Mouse (Mus musculus) liver, embryonic 15.5 days (tissue): Measurements from ENCODE around the gene Myom3. TPM values are rescaled to one million over a fixed set of nuclear protein-coding genes. Genes with fewer than 3 reads are reported as not detected.
A peak's percentile ranks its signal among the peaks of the same experiment; 100 is the strongest.

Experiments
- ATAC-seq: fragments of 200-750 bp; cut with Nextera tagmentation; 2 replicates; pipeline ENCODE4 v1.8.0; 2017; ENCODE audit warnings: moderate number of reproducible peaks, mild to moderate bottlenecking, moderate library complexity; ENCODE audit not compliant: insufficient read depth
- H3K27ac ChIP-seq: fragments of 300-500 bp; sonication (generic); replicated peaks from 2 replicates; pipeline ENCODE4 v1.5.1; 2015; ENCODE audit warnings: mild to moderate bottlenecking, inconsistent platforms
- H3K27me3 ChIP-seq: fragments of 300-500 bp; sonication (generic); 2 replicates; pipeline ENCODE4 v1.6.1; 2015; ENCODE audit warnings: mild to moderate bottlenecking, inconsistent platforms
- H3K36me3 ChIP-seq: fragments of 300-500 bp; sonication (generic); replicated peaks from 2 replicates; pipeline ENCODE4 v1.6.1; 2015; ENCODE audit warnings: moderate library complexity, mild to moderate bottlenecking, inconsistent platforms
- H3K4me1 ChIP-seq: fragments of 300-500 bp; sonication (generic); replicated peaks from 2 replicates; pipeline ENCODE4 v1.6.1; 2015; ENCODE audit warnings: inconsistent platforms
- H3K4me2 ChIP-seq: fragments of 300-500 bp; sonication (generic); 2 replicates; pipeline ENCODE4 v1.6.1; 2015; ENCODE audit warnings: moderate library complexity, mild to moderate bottlenecking, inconsistent platforms
- H3K4me3 ChIP-seq: fragments of 300-500 bp; sonication (generic); replicated peaks from 2 replicates; pipeline ENCODE4 v1.5.1; 2015; ENCODE audit warnings: mild to moderate bottlenecking, inconsistent platforms
- H3K9ac ChIP-seq: fragments of 300-500 bp; sonication (generic); 2 replicates; pipeline ENCODE4 v1.6.1; 2015; ENCODE audit warnings: moderate library complexity, mild to moderate bottlenecking, inconsistent platforms
- H3K9me3 ChIP-seq: fragments of 300-500 bp; sonication (generic); replicated peaks from 2 replicates; pipeline ENCODE4 v1.6.1; 2016; ENCODE audit warnings: inconsistent platforms
- WGBS: fragments of 180-500 bp; shearing (Covaris S2); methylation state at CpG from one replicate; pipeline ENCODE4 v1.1.7; 2015; ENCODE audit warnings: mixed read lengths; ENCODE audit not compliant: insufficient replicate concordance; 5-methylcytosine and 5-hydroxymethylcytosine counted together
- polyA plus RNA-seq: library from polyadenylated mRNA; unstranded; fragments of >200 nt; fragmentation: Nextera tagmentation; extraction: Ambion mirVana; gene quantifications from 2 replicates; pipeline ENCODE4 v1.2.1, GENCODE M21; 2015

The Myom3 gene
- polyA plus RNA-seq, 1 experiment from 2014 or later = 0.63 TPM

GRCm38 (mm10) chr4:135814896-135815295 is 55.4 kb downstream of the Myom3 start:
- H3K4me2 ChIP-seq = no peak overlapping the region
- no peaks in the 10 kb centered on the region for H3K36me3 ChIP-seq
- no peak overlapping the region for H3K9ac ChIP-seq
- 63% methylated on average over 7 of the region's 7 CpGs for WGBS
- no peaks in the 10 kb centered on the region for H3K27me3 ChIP-seq
- H3K9me3 ChIP-seq = no peaks in the 10 kb centered on the region
- ATAC-seq = no peak
- no peak overlapping the region for H3K27ac ChIP-seq
- H3K4me3 ChIP-seq = no peak overlapping the region
- peaks cover 21% of the 10 kb centered on the region for H3K4me1 ChIP-seq

DNA sequence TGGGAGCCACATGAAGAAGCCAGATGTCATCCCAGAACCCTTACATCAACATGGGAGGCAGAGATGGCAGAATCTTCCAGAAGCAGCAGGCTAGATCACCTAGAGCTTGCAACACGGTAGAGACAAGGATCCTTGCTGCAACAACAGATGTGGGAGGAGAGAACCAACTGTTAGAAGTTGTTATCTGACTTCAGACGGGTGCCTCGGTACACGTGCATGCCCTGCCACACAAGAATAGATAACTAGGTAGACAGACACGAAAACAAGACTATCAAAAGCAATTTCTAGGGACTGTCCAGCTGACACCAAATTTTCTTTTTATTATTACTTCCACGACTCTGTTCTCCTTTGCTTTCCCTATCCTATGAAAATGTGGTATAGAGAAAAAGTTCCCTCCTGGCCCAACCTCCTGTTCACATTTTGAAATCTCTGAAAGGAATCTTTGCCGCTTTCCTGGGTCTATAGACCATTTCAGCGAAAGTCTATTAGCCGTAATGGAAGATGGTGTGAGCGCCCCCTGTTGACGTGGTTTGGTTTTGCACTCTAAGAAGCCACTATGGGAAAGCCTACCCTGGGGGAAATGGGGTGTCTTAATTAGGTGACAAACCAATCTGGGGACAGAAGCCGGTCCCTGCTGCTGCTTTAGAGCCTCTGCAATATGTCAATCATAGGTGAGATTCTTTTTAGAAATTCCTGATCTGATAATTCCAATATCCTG is 57.5 kb downstream of the Myom3 start:
- Histone ChIP-seq H3K9ac (no peak overlapping the region), H3K4me3 (no peak overlapping the region), H3K4me2 (peak overlapping the region; percentile 45), H3K27ac (peak overlapping the region; percentile 63), H3K36me3 (no peaks in the 10 kb centered on the region), H3K9me3 (no peaks in the 10 kb centered on the region), H3K27me3 (no peaks in the 10 kb centered on the region), H3K4me1 (peaks cover 19% of the 10 kb centered on the region)
- peak; percentile 79 for ATAC-seq
- 11% methylated on average over 12 of the region's 12 CpGs for WGBS

DNA sequence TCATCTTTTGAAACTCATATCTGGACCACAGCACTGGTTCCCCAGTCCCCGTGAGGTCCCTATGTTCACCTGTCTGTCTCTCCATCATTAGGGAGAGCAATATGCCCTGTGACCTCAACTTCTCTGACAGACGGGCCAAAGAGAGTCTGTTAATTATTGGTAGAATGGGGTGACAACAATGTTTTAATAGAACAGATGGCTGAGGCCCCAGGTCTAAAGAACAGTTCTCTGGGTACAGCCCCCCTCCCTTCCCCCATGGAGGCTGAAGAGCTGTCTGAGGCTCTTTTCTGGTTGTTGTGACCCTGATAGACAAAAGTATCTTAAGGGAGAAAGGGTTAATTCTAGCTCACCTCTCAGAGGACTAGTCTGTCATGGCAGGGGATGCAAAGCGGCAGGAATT is 58.9 kb downstream of the Myom3 start:
- no peaks in the 10 kb centered on the region for H3K27me3 ChIP-seq
- no peaks in the 10 kb centered on the region for H3K9me3 ChIP-seq
- peak overlapping the region; percentile 63 for H3K27ac ChIP-seq
- H3K4me3 ChIP-seq = no peak overlapping the region
- no peak for ATAC-seq
- no peak overlapping the region for H3K9ac ChIP-seq
- H3K4me2 ChIP-seq = no peak overlapping the region
- WGBS = 78% methylated on average over 3 of the region's 3 CpGs
- peaks cover 19% of the 10 kb centered on the region for H3K4me1 ChIP-seq
- no peaks in the 10 kb centered on the region for H3K36me3 ChIP-seq

DNA sequence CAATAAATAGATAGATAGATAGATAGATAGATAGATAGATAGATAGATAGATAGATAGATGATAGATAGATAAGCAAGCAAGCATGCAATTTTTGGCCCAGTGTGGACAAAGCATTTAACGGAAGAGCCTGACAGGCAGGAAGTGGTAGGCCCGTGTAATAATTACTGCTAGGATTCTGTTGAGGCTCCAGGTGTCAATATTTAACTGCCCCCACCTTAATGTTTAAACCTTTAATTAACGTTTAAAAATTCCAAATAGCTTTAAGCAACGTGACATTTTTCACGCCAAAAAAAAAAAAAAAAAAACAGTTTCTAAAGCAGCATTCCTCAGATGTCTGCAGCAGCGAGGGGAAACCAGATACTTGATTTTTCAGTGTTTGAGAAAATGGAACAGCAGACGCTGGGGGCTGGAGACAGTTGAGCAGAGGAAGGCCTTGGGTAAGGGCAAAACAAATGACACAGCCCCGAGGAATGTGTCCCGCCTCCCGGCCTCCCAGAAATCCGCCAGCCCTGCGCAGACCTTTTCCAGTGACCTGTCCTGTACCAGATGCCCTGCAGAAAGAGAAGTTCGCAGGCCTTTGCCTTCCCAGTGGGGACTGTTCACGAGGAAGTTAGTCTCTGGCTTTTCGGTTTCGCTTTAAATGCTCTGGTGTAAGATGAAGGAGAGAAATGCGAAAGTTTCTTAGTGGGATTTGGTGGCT is 60.5 kb downstream of the Myom3 start:
- H3K27me3 ChIP-seq = no peaks in the 10 kb centered on the region
- WGBS = 56% methylated on average over 17 of the region's 17 CpGs
- H3K4me3 ChIP-seq = no peak overlapping the region
- peaks cover 19% of the 10 kb centered on the region for H3K4me1 ChIP-seq
- no peak overlapping the region for H3K27ac ChIP-seq
- H3K36me3 ChIP-seq = no peaks in the 10 kb centered on the region
- H3K4me2 ChIP-seq = no peak overlapping the region
- no peak overlapping the region for H3K9ac ChIP-seq
- no peak for ATAC-seq
- H3K9me3 ChIP-seq = no peaks in the 10 kb centered on the region

DNA sequence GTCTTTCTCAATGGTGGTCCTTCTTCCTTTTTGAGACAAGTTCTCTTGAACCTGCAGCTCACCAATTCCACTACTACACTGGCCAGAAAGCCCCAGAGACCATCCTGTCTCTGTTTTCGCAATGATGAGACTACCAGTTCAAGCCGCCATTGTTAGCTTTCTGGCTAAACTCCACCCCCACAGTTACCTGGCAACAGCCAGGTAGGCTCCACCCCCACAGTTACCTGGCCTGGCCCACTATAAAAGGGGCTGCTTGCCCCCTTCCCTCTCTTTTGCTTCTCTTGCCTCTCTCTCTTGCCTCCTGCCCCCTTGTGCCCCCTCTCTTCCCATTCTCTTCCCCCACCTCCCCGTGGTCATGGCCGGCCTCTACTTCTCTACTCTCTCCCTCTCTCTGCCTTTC is 62.3 kb downstream of the Myom3 start:
- Histone ChIP-seq H3K27ac (no peak overlapping the region), H3K36me3 (no peaks in the 10 kb centered on the region), H3K9ac (no peak overlapping the region), H3K4me1 (peaks cover 17% of the 10 kb centered on the region), H3K4me3 (no peak overlapping the region), H3K27me3 (no peaks in the 10 kb centered on the region), H3K9me3 (no peaks in the 10 kb centered on the region), H3K4me2 (no peak overlapping the region)
- WGBS = 78% methylated on average over 4 of the region's 4 CpGs
- no peak for ATAC-seq

- Histone ChIP-seq H3K27ac (no peak overlapping the region), H3K36me3 (no peaks in the 10 kb centered on the region), H3K9me3 (no peaks in the 10 kb centered on the region), H3K9ac (no peak overlapping the region), H3K4me2 (no peak overlapping the region), H3K4me3 (no peak overlapping the region), H3K27me3 (no peaks in the 10 kb centered on the region), H3K4me1 (peaks cover 5% of the 10 kb centered on the region; the same call in 1 of the 2 replicates)
- WGBS = 48% methylated on average over 2 of the region's 2 CpGs
- no peak for ATAC-seq
Measured at GRCm38 (mm10) chr4:135823298-135823697, 63.8 kb downstream of the Myom3 start.

DNA sequence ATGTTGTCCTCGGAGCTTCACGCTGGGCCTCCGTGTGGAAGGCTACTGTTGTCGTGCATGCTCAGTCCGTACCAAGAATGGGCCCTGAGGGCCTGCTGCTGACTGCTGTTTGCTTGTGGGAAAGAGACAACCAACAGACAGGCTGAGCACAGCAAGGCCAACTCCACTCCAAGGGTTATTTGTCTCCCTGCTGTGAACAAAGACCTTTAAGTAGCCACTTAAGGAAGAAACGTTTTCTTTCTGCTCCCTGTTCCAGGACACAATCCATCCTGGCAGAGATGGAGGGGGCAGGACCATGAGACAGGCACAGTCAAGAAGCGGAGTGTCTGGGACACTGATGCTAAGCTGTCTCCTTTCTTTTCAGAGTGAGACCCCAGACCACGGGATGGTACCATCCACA is 64.7 kb downstream of the Myom3 start:
- H3K36me3 ChIP-seq = no peaks in the 10 kb centered on the region
- no peak overlapping the region for H3K9ac ChIP-seq
- H3K27me3 ChIP-seq = no peaks in the 10 kb centered on the region
- H3K27ac ChIP-seq = no peak overlapping the region
- H3K4me3 ChIP-seq = no peak overlapping the region
- 62% methylated on average over 8 of the region's 8 CpGs for WGBS
- H3K9me3 ChIP-seq = no peaks in the 10 kb centered on the region
- H3K4me2 ChIP-seq = no peak overlapping the region
- H3K4me1 ChIP-seq = peaks cover 11% of the 10 kb centered on the region; the same call in 1 of the 2 replicates
- ATAC-seq = no peak

GRCm38 (mm10) chr4:135828491-135828890 is 69.0 kb downstream of the Myom3 start:
- WGBS = 61% methylated on average over 11 of the region's 11 CpGs
- H3K27me3 ChIP-seq = peaks cover 3% of the 10 kb centered on the region; the same call in 1 of the 2 replicates
- H3K9ac ChIP-seq = no peak overlapping the region
- H3K36me3 ChIP-seq = no peaks in the 10 kb centered on the region
- H3K27ac ChIP-seq = no peak overlapping the region
- H3K9me3 ChIP-seq = no peaks in the 10 kb centered on the region
- no peak overlapping the region for H3K4me2 ChIP-seq
- 0 out of 2 replicates have a peak, but pooled peaks cover 7% of the 10 kb centered on the region for H3K4me1 ChIP-seq
- no peak overlapping the region for H3K4me3 ChIP-seq
- ATAC-seq = no peak

- Histone ChIP-seq H3K27ac (no peak overlapping the region), H3K4me1 (0 out of 2 replicates have a peak, but pooled peaks cover 7% of the 10 kb centered on the region), H3K9me3 (no peaks in the 10 kb centered on the region), H3K4me3 (no peak overlapping the region), H3K27me3 (peaks cover 3% of the 10 kb centered on the region; the same call in 1 of the 2 replicates), H3K9ac (no peak overlapping the region), H3K36me3 (no peaks in the 10 kb centered on the region), H3K4me2 (no peak overlapping the region)
- no peak for ATAC-seq
- 73% methylated on average over 11 of the region's 11 CpGs for WGBS
Measured at GRCm38 (mm10) chr4:135832070-135832469, 72.6 kb downstream of the Myom3 start.

GRCm38 (mm10) chr4:135833301-135834123 is 74.0 kb downstream of the Myom3 start:
- no peak for ATAC-seq
- Histone ChIP-seq H3K4me3 (no peak overlapping the region), H3K4me2 (no peak overlapping the region)

More at GRCm38 (mm10) chr4:135833301-135834123, 74.0 kb downstream of the Myom3 start:
- H3K27me3 ChIP-seq = peaks cover 3% of the 10 kb centered on the region; the same call in 1 of the 2 replicates
- 67% methylated on average over 12 of the region's 12 CpGs for WGBS
- H3K4me1 ChIP-seq = 0 out of 2 replicates have a peak, but pooled peaks cover 4% of the 10 kb centered on the region
- no peaks in the 10 kb centered on the region for H3K9me3 ChIP-seq
- no peak overlapping the region for H3K9ac ChIP-seq
- no peak overlapping the region for H3K27ac ChIP-seq
- no peaks in the 10 kb centered on the region for H3K36me3 ChIP-seq
